Mouse (Mus musculus): ENCODE results near the gene Phf21a.

GRCm38 (mm10) chr2:92384101-92384500 lies 291.2 kb downstream of the Phf21a start:
- TF ChIP-seq CTCF (IDR thresholded peaks at IDR 0.05; ENCODE audit: extremely low read depth, insufficient read length, insufficient replicate concordance, low read depth, low read length) (no peak), POLR2A (IDR thresholded peaks at IDR 0.05; ENCODE audit: low read depth, low read length) (no peak)

All from small intestine, adult 2 months (tissue).